Mouse (Mus musculus): ENCODE results near the gene Wdr72.

DNA sequence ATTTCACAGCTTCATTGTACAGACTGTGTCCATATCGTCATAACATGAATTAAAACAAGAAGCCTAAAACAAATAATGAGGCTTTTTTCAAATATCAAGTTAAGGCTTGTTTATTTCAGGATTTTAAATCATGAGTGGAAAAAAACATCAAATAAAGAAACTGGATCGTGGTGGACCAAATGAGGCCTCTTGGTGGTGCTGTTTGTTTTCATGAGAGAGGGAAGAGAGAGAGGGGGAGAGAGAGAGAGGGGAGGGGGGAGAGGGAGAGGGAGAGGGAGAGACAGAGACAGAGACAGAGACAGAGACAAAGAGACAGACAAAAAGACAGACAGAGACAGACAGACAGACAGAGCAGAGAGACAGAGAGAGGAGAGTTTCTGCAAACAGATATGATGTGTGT, 32.5 kb downstream of the Wdr72 start:
- TF ChIP-seq CTCF (IDR thresholded peaks at IDR 0.05; ENCODE audit: control insufficient read depth, insufficient read depth, insufficient replicate concordance, low read depth, low read length) (no peak), POLR2A (IDR thresholded peaks at IDR 0.05; ENCODE audit: control insufficient read depth, low read depth, low read length) (no peak)

All from testis, adult 2 months (tissue).